ENCODE assay signal across 32 mouse cellular contexts in genomic region chr6:109419505-109420239, GRCm38 (mm10).
"Had no signal": no experiment of that assay in that cellular context is flagged by ENCODE, and none has a peak within 500 bp of the region (broad histone marks: within the 10 kb centered on the region; RNA-seq: fewer than 3 reads in every experiment).

No protein-coding gene starts in this region.

- H3K36me3 ChIP-seq: limb, embryonic 10.5 days; limb, embryonic 12.5 days; limb, embryonic 13.5 days; limb, embryonic 15.5 days; liver, embryonic 12.5 days; liver, embryonic 13.5 days; liver, embryonic 15.5 days; lung, embryonic 15.5 days; midbrain, embryonic 10.5 days; midbrain, embryonic 12.5 days; midbrain, embryonic 13.5 days; midbrain, embryonic 15.5 days; neural tube, embryonic 12.5 days had no signal

- H3K4me3 ChIP-seq: limb, embryonic 10.5 days; limb, embryonic 12.5 days; limb, embryonic 13.5 days; limb, embryonic 15.5 days; liver, embryonic 12.5 days; liver, embryonic 13.5 days; liver, embryonic 15.5 days; lung, embryonic 15.5 days; megakaryocyte, embryonic 14.5 days; midbrain, embryonic 10.5 days; midbrain, embryonic 12.5 days; midbrain, embryonic 13.5 days; midbrain, embryonic 15.5 days; myocyte; neural tube, embryonic 12.5 days had no signal

- H3K27ac ChIP-seq: limb, embryonic 10.5 days; limb, embryonic 12.5 days; limb, embryonic 13.5 days; limb, embryonic 15.5 days; liver, embryonic 12.5 days; liver, embryonic 13.5 days; liver, embryonic 14.5 days; liver, embryonic 15.5 days; lung, embryonic 15.5 days; macrophage; midbrain, embryonic 10.5 days; midbrain, embryonic 12.5 days; midbrain, embryonic 13.5 days; midbrain, embryonic 15.5 days; neural tube, embryonic 12.5 days had no signal

- H3K4me1 ChIP-seq: limb, embryonic 10.5 days; limb, embryonic 12.5 days; limb, embryonic 13.5 days; limb, embryonic 15.5 days; liver, embryonic 12.5 days; liver, embryonic 13.5 days; liver, embryonic 15.5 days; lung, embryonic 15.5 days; megakaryocyte, embryonic 14.5 days; midbrain, embryonic 10.5 days; midbrain, embryonic 12.5 days; midbrain, embryonic 13.5 days; midbrain, embryonic 15.5 days; neural tube, embryonic 12.5 days had no signal

- H3K4me2 ChIP-seq: limb, embryonic 12.5 days; limb, embryonic 13.5 days; limb, embryonic 15.5 days; liver, embryonic 11.5 days; liver, embryonic 12.5 days; liver, embryonic 13.5 days; liver, embryonic 15.5 days; lung, embryonic 14.5 days; lung, embryonic 15.5 days; midbrain, embryonic 11.5 days; midbrain, embryonic 12.5 days; midbrain, embryonic 13.5 days; midbrain, embryonic 15.5 days; neural tube, embryonic 12.5 days had no signal

- H3K9ac ChIP-seq: limb, embryonic 12.5 days; limb, embryonic 13.5 days; limb, embryonic 15.5 days; liver, embryonic 12.5 days; liver, embryonic 13.5 days; liver, embryonic 14.5 days; liver, embryonic 15.5 days; liver, postnatal 0 days; lung, embryonic 14.5 days; lung, embryonic 15.5 days; midbrain, embryonic 12.5 days; midbrain, embryonic 13.5 days; midbrain, embryonic 15.5 days; neural tube, embryonic 12.5 days had no signal

- H3K9me3 ChIP-seq: limb, embryonic 10.5 days; limb, embryonic 12.5 days; limb, embryonic 13.5 days; limb, embryonic 15.5 days; liver, embryonic 12.5 days; liver, embryonic 13.5 days; liver, embryonic 15.5 days; lung, embryonic 15.5 days; megakaryocyte, embryonic 14.5 days; midbrain, embryonic 10.5 days; midbrain, embryonic 12.5 days; midbrain, embryonic 13.5 days; midbrain, embryonic 15.5 days; neural tube, embryonic 12.5 days had no signal

- ATAC-seq: liver, embryonic 12.5 days; liver, postnatal 0 days; lung, postnatal 0 days; midbrain, embryonic 13.5 days; midbrain, embryonic 15.5 days; midbrain, embryonic 16.5 days had no signal

- DNase-seq: left cerebral cortex, postnatal 4 days; liver; liver, embryonic 13.5 days; liver, postnatal 0 days; lung, adult 18-20 months; lung, adult 2 months; lung, embryonic 14.5 days; lung, postnatal 10 days; lung, postnatal 14 days; lung, postnatal 36 days; lung, postnatal 4 days; midbrain, embryonic 14.5 days had no signal

- H3K27me3 ChIP-seq: limb, embryonic 12.5 days; limb, embryonic 13.5 days; limb, embryonic 15.5 days; liver, embryonic 12.5 days; liver, embryonic 13.5 days; liver, embryonic 15.5 days; lung, embryonic 15.5 days; megakaryocyte, embryonic 14.5 days; midbrain, embryonic 12.5 days; midbrain, embryonic 13.5 days; midbrain, embryonic 15.5 days; neural tube, embryonic 12.5 days had no signal
